Mouse (Mus musculus) CH12.LX (cell line): ENCODE measurements around the gene Tyms. TPM values are rescaled to one million over a fixed set of nuclear protein-coding genes. Genes with fewer than 3 reads are reported as not detected.

ENCODE experiments used
- DNase-seq: peaks from one replicate; pipeline ENCODE4 v3.0.0-alpha.2; 2013; ENCODE audit errors: extremely low read depth
- H3K27ac ChIP-seq: 2 replicates; pipeline ENCODE4 v1.5.1; 2012; ENCODE audit warnings: low read depth, mild to moderate bottlenecking, control low read depth, moderate library complexity; ENCODE audit not compliant: insufficient read depth
- H3K27me3 ChIP-seq: replicated peaks from 2 replicates; pipeline ENCODE3; 2012; ENCODE audit warnings: inconsistent platforms
- H3K36me3 ChIP-seq, 2 experiments: replicated peaks in 1 of 2; 2 replicates each; pipeline versions ENCODE3 to v1.6.1; 2012; ENCODE audit warnings: inconsistent platforms in 1 of 2, low read length in 1 of 2, mild to moderate bottlenecking in 1 of 2, mixed read lengths in 1 of 2, moderate library complexity in 1 of 2; ENCODE audit not compliant: control insufficient read depth in 1 of 2, insufficient read depth in 1 of 2
- H3K4me1 ChIP-seq, 2 experiments: 2 replicates each; pipeline ENCODE4 v1.6.1; 2012; ENCODE audit warnings: inconsistent platforms in 1 of 2, moderate library complexity in 1 of 2; ENCODE audit not compliant: insufficient read depth in 2 of 2, control insufficient read depth in 1 of 2
- H3K4me2 ChIP-seq: 2 replicates; pipeline ENCODE4 v1.6.1; 2012; ENCODE audit warnings: low read depth, mild to moderate bottlenecking, control low read depth; ENCODE audit not compliant: poor library complexity, insufficient read depth, severe bottlenecking
- H3K4me3 ChIP-seq, 3 experiments: fragments of 150-350 bp in 1 of 3; sonication (generic) in 1 of 3; replicated peaks in 1 of 3; 2 replicates each; pipeline versions ENCODE3 to v1.5.1; 2011 to 2012; ENCODE audit warnings: low read depth in 2 of 3, low read length in 2 of 3, mild to moderate bottlenecking in 2 of 3, moderate library complexity in 2 of 3, control low read depth in 1 of 3, improper control_type of control experiment in 1 of 3, inconsistent platforms in 1 of 3, mixed read lengths in 1 of 3; ENCODE audit not compliant: poor library complexity in 1 of 3
- H3K79me2 ChIP-seq: replicated peaks from 2 replicates; pipeline ENCODE4 v1.6.1; 2012; ENCODE audit warnings: mild to moderate bottlenecking, moderate library complexity; ENCODE audit not compliant: control insufficient read depth, poor library complexity, insufficient read depth, severe bottlenecking; ENCODE audit errors: extremely low read depth
- H3K9ac ChIP-seq: 2 replicates; pipeline ENCODE4 v1.6.1; 2012; ENCODE audit warnings: low read depth, mild to moderate bottlenecking, control low read depth, moderate library complexity; ENCODE audit not compliant: insufficient read depth
- H3K9me3 ChIP-seq: replicated peaks from 2 replicates; pipeline ENCODE3; 2012; ENCODE audit warnings: low read length, inconsistent platforms, mixed read lengths
- CHD2 ChIP-seq: IDR thresholded peaks from 2 replicates; pipeline ENCODE4 v1.6.1; 2011; ENCODE audit warnings: low read length, improper control_type of control experiment
- CTCF ChIP-seq, 2 experiments: IDR thresholded peaks in 1 of 2; conservative IDR thresholded peaks in 1 of 2; 2 replicates each; pipeline ENCODE4 v1.5.1; 2011 to 2012; ENCODE audit warnings: low read depth in 2 of 2, low read length in 2 of 2, improper control_type of control experiment in 1 of 2, inconsistent platforms in 1 of 2, mild to moderate bottlenecking in 1 of 2, moderate library complexity in 1 of 2
- E2F4 ChIP-seq: IDR thresholded peaks from 2 replicates; pipeline ENCODE4 v1.6.1; 2011; ENCODE audit warnings: low read depth, low read length, improper control_type of control experiment; ENCODE audit not compliant: insufficient replicate concordance
- EP300 ChIP-seq: IDR thresholded peaks from 2 replicates; pipeline ENCODE4 v1.6.1; 2011; ENCODE audit warnings: low read length, improper control_type of control experiment
- HCFC1 ChIP-seq: IDR thresholded peaks from 2 replicates; pipeline ENCODE4 v1.6.1; 2012; ENCODE audit warnings: low read depth, mild to moderate bottlenecking, inconsistent platforms, low read length, improper control_type of control experiment
- JUN ChIP-seq: IDR thresholded peaks from 2 replicates; pipeline ENCODE4 v1.6.1; 2011; ENCODE audit warnings: low read depth, mild to moderate bottlenecking, low read length, improper control_type of control experiment, moderate library complexity; ENCODE audit not compliant: insufficient read depth
- MAFK ChIP-seq: IDR thresholded peaks from 2 replicates; pipeline ENCODE4 v1.6.1; 2011; ENCODE audit warnings: low read length, improper control_type of control experiment; ENCODE audit not compliant: insufficient replicate concordance
- MAZ ChIP-seq: IDR thresholded peaks from 2 replicates; pipeline ENCODE4 v1.6.1; 2012; ENCODE audit warnings: low read depth, mild to moderate bottlenecking, inconsistent platforms, low read length, improper control_type of control experiment, moderate library complexity
- NELFE ChIP-seq: IDR thresholded peaks from 2 replicates; pipeline ENCODE4 v1.6.1; 2011; ENCODE audit warnings: low read depth, low read length, improper control_type of control experiment
- PAX5 ChIP-seq: IDR thresholded peaks from 2 replicates; pipeline ENCODE4 v1.6.1; 2012; ENCODE audit warnings: low read length, inconsistent platforms, mixed read lengths
- TBP ChIP-seq: conservative IDR thresholded peaks from 2 replicates; pipeline ENCODE4 v1.6.1; 2011; ENCODE audit warnings: low read depth, low read length, improper control_type of control experiment
- UBTF ChIP-seq: IDR thresholded peaks from 2 replicates; pipeline ENCODE4 v1.6.1; 2012; ENCODE audit warnings: low read depth, mild to moderate bottlenecking, inconsistent platforms, low read length, improper control_type of control experiment, moderate library complexity
- ZC3H11A ChIP-seq: IDR thresholded peaks from 2 replicates; pipeline ENCODE4 v1.6.1; 2012; ENCODE audit warnings: low read depth, mild to moderate bottlenecking, inconsistent platforms, low read length, improper control_type of control experiment
- ZKSCAN1 ChIP-seq: IDR thresholded peaks from 2 replicates; pipeline ENCODE4 v1.6.1; 2012; ENCODE audit warnings: low read depth, inconsistent platforms, low read length, improper control_type of control experiment, borderline replicate concordance
- ZMIZ1 ChIP-seq: IDR thresholded peaks from 2 replicates; pipeline ENCODE4 v1.6.1; 2012; ENCODE audit warnings: low read depth, mild to moderate bottlenecking, inconsistent platforms, low read length, improper control_type of control experiment
- ZNF384 ChIP-seq: IDR thresholded peaks from 2 replicates; pipeline ENCODE4 v1.6.1; 2012; ENCODE audit warnings: low read depth, low read length, improper control_type of control experiment, inconsistent platforms
- dilution Hi-C: fragments of 300-500 bp; cut with MboI; formaldehyde crosslinking; loops from 2 replicates; pipeline ENCODE4 v1.14.3; 2020; ENCODE audit warnings: low sequenced_read_pairs; ENCODE audit not compliant: extremely low pct_unique_long_range_greater_than_20kb, extremely low pct_ligation_motif_present
- in situ Hi-C: fragments of 300-500 bp; cut with MboI; formaldehyde crosslinking; loops from 3 replicates; pipeline ENCODE4 v1.14.3; 2019; ENCODE audit warnings: low sequenced_read_pairs, low pct_ligation_motif_present, low pct_unique_long_range_greater_than_20kb, mixed read lengths
- polyA plus RNA-seq: library from polyadenylated mRNA; unstranded; fragments of >175 nt; gene quantifications from 2 replicates; pipeline ENCODE4 v1.2.1, GENCODE M21; 2012; ENCODE audit warnings: low read depth; ENCODE audit not compliant: insufficient read length
- total RNA-seq, 2 experiments: library from RNA; depleted of rRNA; stranded (reverse); fragments of 300-350 nt in 1 of 2; fragments of >200 nt in 1 of 2; gene quantifications; 2 replicates each; pipeline ENCODE4 v1.2.3; 2012 to 2014

Gene Tyms
- total and polyA plus RNA-seq, 3 experiments: 153 to 260 (median 193) TPM

- no peak for DNase-seq
- peaks cover 12% of the 10 kb centered on the region for H3K9me3 ChIP-seq
- no peaks in the 10 kb centered on the region for H3K79me2 ChIP-seq
- H3K4me2 ChIP-seq: no peak overlapping the region
- peaks cover 2 to 10% of the 10 kb centered on the region in 2 experiments; a peak in 2 of 4 replicates for H3K4me1 ChIP-seq
- in situ Hi-C loops: no loop called here
- H3K27me3 ChIP-seq: no peaks in the 10 kb centered on the region
- dilution Hi-C loops: no loop called here
- peaks cover 8 to 38% of the 10 kb centered on the region in 2 experiments for H3K36me3 ChIP-seq
- TF ChIP-seq ZC3H11A: no peak
- TF ChIP-seq MAFK: no peak
- no peak for TF ChIP-seq EP300
- no peak for TF ChIP-seq ZNF384
- no peak for TF ChIP-seq JUN
- no peak for TF ChIP-seq MAZ
- no peak for TF ChIP-seq NELFE
- TF ChIP-seq CHD2: no peak
- TF ChIP-seq ZMIZ1: no peak
- H3K27ac ChIP-seq: no peak overlapping the region
- H3K4me3 ChIP-seq: no peak overlapping the region
- H3K9ac ChIP-seq: no peak overlapping the region
Observed at GRCm38 (mm10) chr5:30113881-30114760, 40.7 kb upstream of the Tyms start.

- no peak overlapping the region for H3K4me2 ChIP-seq
- TF ChIP-seq ZC3H11A: no peak
- TF ChIP-seq CTCF (conservative IDR thresholded peaks at IDR 0.05 in 1 of 2, IDR thresholded peaks at IDR 0.05 in 1 of 2; ENCODE audit: low read depth in 2 of 2, low read length in 2 of 2): peak in 1 of 2 experiments; percentile 27; a peak in 1 of 4 replicates
- no peak overlapping the region for H3K9ac ChIP-seq
- no peak overlapping the region for H3K4me3 ChIP-seq
- no peak for DNase-seq
- H3K79me2 ChIP-seq: no peaks in the 10 kb centered on the region
- H3K27me3 ChIP-seq: no peaks in the 10 kb centered on the region
- H3K36me3 ChIP-seq: peaks cover 0 to 23% of the 10 kb centered on the region in 2 experiments
- H3K4me1 ChIP-seq: peaks cover 2 to 7% of the 10 kb centered on the region in 2 experiments; a peak in 1 of 4 replicates
- dilution Hi-C loops: no loop called here
- H3K9me3 ChIP-seq: peaks cover 12% of the 10 kb centered on the region
- H3K27ac ChIP-seq: no peak overlapping the region
- in situ Hi-C loops: no loop called here
Observed at GRCm38 (mm10) chr5:30112533-30113068, 39.2 kb upstream of the Tyms start.

DNA sequence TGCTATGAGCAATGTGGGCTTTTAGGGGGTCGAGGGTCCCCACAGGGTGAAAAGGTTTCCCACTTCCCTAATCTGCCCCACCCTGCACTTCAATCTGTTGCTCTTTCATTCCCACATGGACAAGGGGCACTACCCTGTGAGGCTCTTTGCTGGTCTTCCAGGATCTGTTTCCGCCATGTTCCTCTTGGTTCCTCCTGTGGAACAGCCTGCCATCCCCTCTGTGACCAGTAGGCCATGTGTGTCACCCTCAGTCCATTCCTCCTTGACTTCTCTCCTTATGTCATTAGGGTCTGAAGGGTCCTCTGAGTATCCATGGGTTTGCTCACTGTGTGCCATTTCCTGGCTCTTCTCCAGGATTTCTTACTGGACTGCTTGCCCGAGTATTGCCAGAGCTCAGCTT is 38.4 kb upstream of the Tyms start:
- Histone ChIP-seq H3K27ac (no peak overlapping the region), H3K4me2 (no peak overlapping the region)
- no peak for TF ChIP-seq HCFC1
- TF ChIP-seq PAX5: no peak
- TF ChIP-seq JUN: no peak
- TF ChIP-seq EP300: no peak
- TF ChIP-seq E2F4: no peak
- no peak for TF ChIP-seq TBP
- no peak for TF ChIP-seq UBTF
- no peak for TF ChIP-seq ZKSCAN1
- no peak for TF ChIP-seq MAZ
- TF ChIP-seq NELFE: no peak
- TF ChIP-seq, all 38 proteins: peak for 0
- in situ Hi-C loops (no loop called here), dilution Hi-C loops (no loop called here)
- H3K79me2 ChIP-seq: no peaks in the 10 kb centered on the region
- no peaks in the 10 kb centered on the region for H3K27me3 ChIP-seq
- H3K4me1 ChIP-seq: peaks cover 2 to 7% of the 10 kb centered on the region in 2 experiments; a peak in 1 of 4 replicates
- H3K9ac ChIP-seq: no peak overlapping the region
- no peak overlapping the region for H3K4me3 ChIP-seq
- peaks cover 0 to 15% of the 10 kb centered on the region in 2 experiments for H3K36me3 ChIP-seq
- no peak for DNase-seq
- H3K9me3 ChIP-seq: peaks cover 12% of the 10 kb centered on the region
